Mouse (Mus musculus) retina, postnatal 1 day (tissue): ENCODE measurements around the gene Dnttip2.
"Not testable (repeated sequence)": the region's sequence is repeated elsewhere in the genome, so short reads cannot be mapped to it uniquely, and the experiment has no call there.

Source experiments
- DNase-seq: peaks from one replicate; pipeline ENCODE4 v3.0.0-alpha.2; 2012

The Dnttip2 gene

DNA sequence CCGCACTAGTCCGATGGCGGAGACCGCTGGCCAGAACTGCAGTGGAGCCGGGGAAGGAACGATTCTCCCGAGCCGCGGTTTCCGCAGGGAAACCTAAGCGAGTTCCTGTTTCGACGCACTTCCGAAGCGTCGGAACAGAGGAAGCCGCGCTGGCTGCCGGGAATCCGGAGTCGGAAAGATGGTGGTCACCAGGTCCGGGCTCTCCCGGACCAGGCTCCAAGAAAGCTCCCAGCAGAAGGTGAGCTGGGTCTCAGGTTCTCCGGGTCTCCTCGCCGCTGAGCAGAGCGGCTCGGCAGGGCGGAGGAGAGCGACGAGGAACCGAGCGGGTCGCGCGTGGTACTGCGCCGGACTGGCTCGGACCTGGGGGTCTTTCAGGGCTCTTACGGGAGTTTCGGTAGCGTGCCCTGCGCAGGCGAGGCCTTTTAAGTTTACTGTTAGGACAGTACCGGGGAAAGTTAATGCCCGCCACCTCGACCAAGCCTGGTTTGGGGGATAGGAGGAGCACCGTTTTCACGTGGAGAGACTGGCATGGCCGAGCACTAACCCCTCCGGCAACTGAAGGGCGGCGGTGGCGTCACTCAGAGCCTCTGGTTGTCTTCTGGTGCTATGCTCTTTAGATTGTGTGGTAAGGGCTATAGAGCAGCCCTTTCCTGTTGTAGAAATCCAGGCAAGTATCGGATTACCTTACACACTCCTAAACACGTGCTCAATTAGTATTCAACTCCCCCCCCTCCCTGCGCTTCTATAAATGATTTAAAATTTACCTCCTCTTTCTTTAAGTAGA, at the start of gene Dnttip2:
Dnttip2 (plus strand) TSS at position 148 of the 784 bp plus-strand sequence.
- DNase-seq = peak; percentile 99

GRCm38 (mm10) chr3:122226972-122227371, 47.2 kb upstream of the Dnttip2 start:
- DNase-seq = not testable (repeated sequence)

DNA sequence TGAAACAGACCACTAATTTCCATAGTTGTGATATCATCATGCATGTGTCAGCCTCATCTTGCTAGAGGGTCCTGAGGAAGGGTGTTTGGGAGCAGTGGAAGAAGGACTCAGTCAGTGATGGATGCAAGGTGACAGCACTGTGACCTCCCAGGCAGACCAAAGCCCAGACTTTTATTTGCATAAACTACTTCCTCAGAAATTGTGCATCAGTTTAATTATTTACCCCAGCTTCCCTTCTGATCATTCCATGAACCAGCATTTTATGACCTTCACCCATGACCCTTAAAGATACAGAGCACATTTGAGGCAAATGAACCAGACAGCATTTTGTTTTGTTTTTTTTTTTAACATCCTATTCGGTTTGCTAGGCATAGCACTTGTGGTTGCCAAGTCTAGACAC, 38.4 kb upstream of the Dnttip2 start:
- peak; percentile 53 for DNase-seq

DNA sequence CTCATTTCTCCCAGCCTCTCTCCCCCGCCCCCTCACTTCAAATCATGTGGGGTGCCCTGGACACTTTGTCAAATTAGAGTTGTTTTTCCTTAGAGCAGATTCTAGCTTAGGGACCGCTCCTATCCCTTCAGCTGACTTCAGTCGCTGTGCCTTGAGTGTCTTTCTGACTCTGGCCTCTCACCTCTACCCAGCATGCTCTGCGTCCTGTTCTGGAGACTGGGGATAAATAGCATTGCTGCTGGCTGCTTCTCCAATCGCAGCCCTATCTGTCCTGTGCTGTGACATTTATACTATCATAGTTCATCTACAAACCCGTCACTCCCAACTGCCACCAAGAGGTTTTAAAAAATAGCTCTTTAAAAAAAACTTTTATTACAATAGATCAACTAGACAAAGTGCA, 31.3 kb upstream of the Dnttip2 start:
- DNase-seq = no peak

- no peak for DNase-seq
These were observed 30.6 kb upstream of the Dnttip2 start for GRCm38 (mm10) chr3:122243416-122244167.

DNA sequence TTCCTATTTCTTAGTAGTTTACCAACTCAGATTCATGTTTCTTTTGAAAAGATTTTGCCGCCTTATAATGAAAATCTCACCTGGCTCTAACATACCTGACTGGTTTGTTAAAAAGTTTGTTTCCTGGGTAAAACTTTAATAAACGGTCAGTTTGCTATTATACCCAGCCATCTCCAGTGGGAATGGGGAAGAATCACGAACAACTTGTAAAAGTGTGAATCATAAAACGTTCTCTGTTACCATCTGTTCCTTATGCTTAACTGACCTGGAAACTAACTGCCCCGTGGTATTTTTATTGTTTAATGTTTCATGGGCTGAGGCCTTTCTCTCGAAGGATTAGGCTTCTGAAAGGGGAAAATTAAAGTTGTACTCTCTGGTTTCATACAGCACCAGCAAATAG, 29.4 kb upstream of the Dnttip2 start:
- no peak for DNase-seq

- DNase-seq = peak; percentile 96
These were observed 28.8 kb upstream of the Dnttip2 start, which contains the start of gene Gclm for GRCm38 (mm10) chr3:122245215-122245877. Gene Gclm, plus strand, starts transcription at chr3:122245557.

- DNase-seq = peak; percentile 71
These were observed 28.3 kb upstream of the Dnttip2 start for GRCm38 (mm10) chr3:122245878-122246332.

DNA sequence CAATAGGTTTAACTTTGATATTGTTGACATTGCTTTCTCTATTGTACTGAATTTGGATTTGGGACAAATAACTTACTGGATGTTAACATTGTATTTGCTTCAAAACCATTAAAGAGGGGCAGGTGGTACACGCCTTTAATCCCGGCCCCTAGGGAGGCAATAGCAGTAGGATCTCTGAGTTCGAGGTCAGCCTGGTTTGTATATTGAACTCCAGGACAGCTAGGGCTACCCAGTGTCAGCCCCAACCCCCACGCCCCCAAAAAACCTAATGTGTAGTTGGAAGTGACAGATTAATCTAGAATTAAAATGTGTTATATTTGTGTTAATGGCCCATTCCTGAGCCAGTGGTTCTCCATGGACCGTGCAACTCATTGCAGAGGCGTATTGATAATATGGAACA, 27.8 kb upstream of the Dnttip2 start:
- DNase-seq = no peak

- no peak for DNase-seq
These were observed 27.0 kb upstream of the Dnttip2 start for GRCm38 (mm10) chr3:122246986-122247767.

- no peak for DNase-seq
These were observed 26.5 kb upstream of the Dnttip2 start for GRCm38 (mm10) chr3:122247768-122248100.

GRCm38 (mm10) chr3:122252466-122253253, 21.5 kb upstream of the Dnttip2 start:
- no peak for DNase-seq

DNA sequence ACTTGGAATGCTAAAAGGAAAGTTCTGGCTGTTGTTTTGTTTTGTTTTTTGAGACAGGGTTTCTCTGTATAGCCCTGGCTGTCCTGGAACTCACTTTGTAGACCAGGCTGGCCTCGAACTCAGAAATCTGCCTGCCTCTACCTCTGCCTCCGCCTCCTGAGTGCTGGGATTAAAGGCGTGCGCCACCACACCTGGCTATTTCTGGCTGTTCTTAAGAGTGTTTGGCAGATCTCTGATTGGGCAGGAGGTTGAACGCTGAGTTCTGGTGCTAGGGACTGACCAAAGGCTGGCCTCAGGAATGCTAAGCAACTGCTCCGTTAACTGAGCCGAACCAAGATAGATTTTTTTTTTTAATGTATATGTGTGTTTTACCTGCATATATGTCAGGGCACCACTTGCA, 20.1 kb upstream of the Dnttip2 start:
- not testable (repeated sequence) for DNase-seq

DNA sequence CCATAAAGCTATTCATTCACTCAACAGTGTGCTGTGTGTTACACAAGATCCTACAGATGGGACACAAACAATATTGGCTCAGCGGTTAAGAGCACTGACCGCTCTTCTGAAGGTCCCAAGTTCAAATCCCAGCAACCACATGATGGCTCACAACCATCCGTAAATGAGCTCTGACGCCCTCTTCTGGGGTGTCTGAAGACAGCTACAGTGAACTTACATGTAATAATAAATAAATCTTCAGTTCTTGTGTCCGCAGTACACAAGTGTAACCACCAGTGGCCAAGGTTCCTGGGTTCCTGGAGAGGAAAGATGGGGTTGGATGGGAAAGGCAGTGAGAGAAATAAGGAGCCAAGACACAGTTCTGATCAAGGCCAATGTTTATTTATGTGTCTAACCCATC, 4.2 kb upstream of the Dnttip2 start:
- peak; percentile 30 for DNase-seq

GRCm38 (mm10) chr3:122272565-122272964, 1.6 kb upstream of the Dnttip2 start:
- not testable (repeated sequence) for DNase-seq

DNA sequence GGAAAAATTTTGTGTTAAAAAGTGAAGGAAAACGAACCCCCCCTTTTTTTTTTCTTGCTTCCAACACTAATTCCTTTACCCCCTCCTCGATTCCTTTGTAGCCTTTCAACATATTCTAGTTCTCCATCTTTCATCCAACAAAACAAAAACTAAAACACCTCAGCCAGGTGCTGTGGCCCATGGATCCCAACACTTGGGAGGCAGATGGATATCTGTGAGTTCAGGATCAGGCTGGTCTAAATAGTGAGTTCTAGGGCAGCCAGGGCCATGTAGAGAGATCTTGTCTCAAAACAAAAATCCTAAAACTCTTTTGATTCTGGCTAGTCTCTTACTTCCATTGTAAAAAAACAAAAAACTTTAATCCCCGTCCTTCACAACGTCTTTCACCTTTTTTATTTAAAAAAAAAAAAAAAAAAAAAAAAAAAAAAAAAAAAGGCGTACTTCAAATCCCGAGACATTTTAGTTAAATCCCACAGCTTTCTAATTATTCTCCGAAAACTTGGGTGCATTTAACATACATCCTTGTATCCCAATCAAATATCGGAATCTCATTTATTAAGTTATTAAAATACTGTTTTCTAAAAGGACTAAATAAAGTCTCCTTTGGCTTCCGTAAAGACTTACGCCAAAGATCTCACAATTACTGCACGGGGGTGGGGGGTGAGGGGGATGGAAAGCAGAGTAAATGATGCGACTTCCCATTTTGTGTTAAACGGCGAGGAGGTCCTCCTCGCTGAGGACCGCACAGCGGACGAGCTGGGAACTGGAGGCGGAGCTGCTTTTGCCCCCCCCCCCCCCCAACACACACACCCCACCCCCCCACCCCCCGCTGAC, 564 bp upstream of the Dnttip2 start:
- DNase-seq = peak; percentile 29

DNA sequence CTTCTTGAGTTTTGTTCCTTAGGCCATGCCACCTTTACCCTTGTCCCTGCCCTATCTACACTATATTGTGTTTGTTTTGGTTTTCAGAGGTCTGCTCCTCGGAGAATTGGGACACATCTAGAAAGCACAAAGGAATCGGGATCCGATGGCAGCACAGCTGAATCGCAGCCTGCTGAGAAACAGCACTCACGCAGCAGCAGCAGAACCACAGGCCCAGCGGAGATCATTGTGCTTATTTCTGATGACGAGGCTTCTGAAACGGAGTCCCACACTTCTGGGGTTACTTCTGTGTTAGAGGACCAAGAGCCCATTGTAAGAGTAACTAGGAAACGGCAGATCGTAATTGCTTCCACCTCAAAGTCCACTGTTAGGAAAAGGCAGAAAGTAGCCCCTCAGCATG, 923 bp downstream of the Dnttip2 start:
- no peak for DNase-seq

GRCm38 (mm10) chr3:122287195-122287594, 13.0 kb downstream of the Dnttip2 start:
- DNase-seq = no peak

GRCm38 (mm10) chr3:122288613-122289195, 14.5 kb downstream of the Dnttip2 start:
- DNase-seq = no peak

DNA sequence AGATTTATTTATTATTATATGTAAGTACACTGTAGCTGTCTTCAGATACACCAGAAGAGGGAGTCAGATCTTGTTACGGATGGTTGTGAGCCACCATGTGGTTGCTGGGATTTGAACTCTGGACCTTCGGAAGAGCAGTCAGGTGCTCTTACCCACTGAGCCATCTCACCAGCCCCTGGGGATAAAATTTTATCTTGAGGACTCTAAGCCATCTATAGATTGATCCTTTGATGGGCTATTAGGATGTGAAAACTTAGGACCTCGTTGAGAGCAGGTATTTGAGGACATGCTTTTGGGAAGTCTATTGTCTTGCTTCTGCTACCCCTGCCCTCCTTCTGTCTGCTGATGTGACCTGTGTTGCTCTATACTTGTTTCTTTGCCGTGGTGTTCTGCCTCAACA, 15.2 kb downstream of the Dnttip2 start:
- not testable (repeated sequence) for DNase-seq

- no peak for DNase-seq
These were observed 16.5 kb downstream of the Dnttip2 start for GRCm38 (mm10) chr3:122290696-122291095.
